Mouse (Mus musculus) heart, postnatal 25 days (tissue): ENCODE data around the gene Zfp655. TPM values are rescaled to one million over a fixed set of nuclear protein-coding genes. Genes with fewer than 3 reads are reported as not detected.
A peak's percentile ranks its signal among the peaks of the same experiment; 100 is the strongest.
"Not testable (repeated sequence)": the region's sequence is repeated elsewhere in the genome, so short reads cannot be mapped to it uniquely, and the experiment has no call there.

Experiments
- DNase-seq: peaks from one replicate; pipeline ENCODE4 v3.0.0; 2022; ENCODE audit warnings: low spot score
- intact Hi-C: fragments of 180-260 bp; cut with DNase I; formaldehyde crosslinking; loops from one replicate; pipeline ENCODE4 v1.15.1; 2025
- total RNA-seq, 2 experiments: library from RNA; stranded (reverse); gene quantifications; 2 replicates each; pipeline ENCODE4 v1.2.3; 2021

The Zfp655 gene
- total RNA-seq, 2 experiments from 2014 or later = 26.1 to 28.0 TPM

DNA sequence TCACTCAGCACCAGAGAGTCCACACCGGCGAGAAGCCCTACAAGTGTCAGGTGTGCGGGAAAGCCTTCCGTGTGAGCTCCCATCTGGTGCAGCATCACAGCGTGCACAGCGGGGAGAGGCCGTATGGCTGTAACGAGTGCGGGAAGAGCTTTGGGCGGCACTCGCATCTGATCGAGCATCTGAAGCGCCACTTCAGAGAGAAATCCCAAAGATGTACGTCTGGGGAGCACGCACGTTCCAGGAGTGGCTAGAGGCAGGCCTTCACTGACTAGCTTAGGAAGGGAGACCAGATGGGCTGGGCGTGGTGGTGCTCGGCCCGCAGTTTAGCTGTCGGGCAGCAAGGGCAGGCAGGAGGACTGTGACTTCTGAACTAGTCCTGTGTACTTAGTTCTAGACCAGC, 12.8 kb upstream of the Zfp655 start:
- no peak for DNase-seq
- intact Hi-C loops = no loop called here

DNA sequence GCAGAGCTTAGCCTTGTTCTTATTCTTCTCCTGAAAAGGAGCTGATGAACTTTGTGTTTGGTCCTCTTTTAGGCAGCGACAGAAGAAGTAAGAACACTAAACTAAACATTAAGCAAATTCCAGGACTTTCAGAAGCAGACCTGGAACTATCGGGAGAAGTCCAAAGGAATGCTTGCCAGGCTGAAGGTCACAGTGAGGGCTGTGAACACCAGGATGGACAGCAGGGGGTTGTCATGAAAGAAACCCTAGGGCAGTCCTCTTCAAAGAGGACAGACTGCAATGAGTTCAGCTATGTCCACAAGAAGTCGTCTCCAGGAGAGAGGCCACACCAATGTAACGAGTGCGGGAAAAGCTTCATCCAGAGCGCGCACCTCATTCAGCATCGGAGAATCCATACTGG, 11.5 kb upstream of the Zfp655 start:
- intact Hi-C loops = no loop called here
- no peak for DNase-seq

DNA sequence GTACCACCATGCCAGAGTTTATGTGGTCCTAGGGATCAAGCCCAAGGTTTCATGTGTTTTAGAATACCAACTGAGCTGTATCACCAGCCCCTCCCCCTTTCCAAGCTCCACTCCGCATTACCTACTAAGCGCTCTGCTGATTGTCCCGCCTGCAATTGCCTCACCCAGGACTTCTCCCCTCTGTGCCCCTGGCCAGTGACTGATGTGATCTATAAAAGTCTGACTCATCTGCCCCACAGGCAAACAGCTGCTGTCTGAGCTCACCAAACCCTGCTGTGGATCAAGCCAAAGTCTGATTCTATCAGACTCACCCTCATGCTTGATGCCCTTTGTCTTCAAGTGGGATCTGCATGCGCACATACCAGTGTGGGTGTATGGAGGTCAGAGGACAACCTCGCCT, 8.7 kb upstream of the Zfp655 start:
- no peak for DNase-seq
- intact Hi-C loops = no loop called here

DNA sequence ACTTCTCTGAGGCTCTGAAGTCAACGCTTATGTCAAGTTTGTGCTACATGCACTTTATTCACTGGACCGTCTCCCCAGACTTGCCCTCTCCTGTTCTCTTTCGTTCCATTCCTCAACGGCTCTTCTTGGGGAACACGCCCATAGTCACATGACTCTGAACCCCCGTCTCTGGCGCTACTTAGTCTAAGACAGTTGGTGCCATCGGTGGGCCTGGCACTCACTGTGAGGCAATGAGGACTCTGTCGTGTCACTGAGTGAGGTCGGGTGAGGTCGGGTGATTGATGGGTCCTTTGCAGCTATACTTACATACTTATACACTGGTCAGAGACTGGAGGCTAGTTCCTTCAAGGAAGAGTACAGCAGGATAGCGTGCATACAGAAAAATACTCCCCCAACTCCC, 8.1 kb upstream of the Zfp655 start:
- no peak for DNase-seq
- intact Hi-C loops = no loop called here

DNA sequence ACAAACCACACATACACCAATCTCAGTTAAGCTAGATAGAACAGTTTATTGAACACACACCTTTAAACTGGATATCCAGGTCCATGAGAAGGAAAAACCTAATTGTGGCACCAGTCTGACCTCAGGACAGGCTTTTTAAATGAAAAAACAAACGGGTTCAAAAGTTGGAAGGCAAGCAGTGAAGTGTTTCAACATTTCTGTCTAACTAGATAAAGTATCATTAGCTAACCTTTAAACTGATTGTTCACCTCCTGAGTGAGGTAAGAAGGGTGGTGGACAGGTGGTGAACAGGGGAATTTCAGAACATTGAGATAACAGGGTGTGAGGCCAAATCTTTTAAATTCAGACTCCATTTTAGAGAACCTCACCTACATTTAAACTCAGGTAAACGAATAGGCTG, 5.1 kb upstream of the Zfp655 start:
- DNase-seq = no peak
- intact Hi-C loops = no loop called here

DNA sequence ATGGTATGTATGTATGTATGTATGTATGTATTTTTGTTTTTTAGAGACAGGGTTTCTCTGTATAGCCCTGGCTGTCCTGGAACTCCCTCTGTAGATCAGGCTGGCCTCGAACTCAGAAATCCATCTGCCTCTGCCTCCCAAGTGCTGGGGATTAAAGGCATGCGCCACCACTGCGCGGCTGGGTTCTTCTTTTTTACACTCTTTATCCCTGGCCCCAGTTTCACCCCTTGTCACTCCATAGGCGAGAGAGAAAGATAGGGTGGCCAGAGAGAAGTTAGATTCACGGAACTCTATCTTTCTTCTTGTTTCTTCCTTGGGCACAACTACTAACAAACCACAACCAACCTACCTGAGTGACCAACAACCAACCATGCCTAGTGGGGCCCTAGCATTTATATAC, 2.2 kb upstream of the Zfp655 start:
- intact Hi-C loops = loop anchor here (2.0 kb wide), 1 partner anchor 24 kb away; the partner anchor contains the start of gene Zkscan5
- DNase-seq = not testable (repeated sequence)

DNA sequence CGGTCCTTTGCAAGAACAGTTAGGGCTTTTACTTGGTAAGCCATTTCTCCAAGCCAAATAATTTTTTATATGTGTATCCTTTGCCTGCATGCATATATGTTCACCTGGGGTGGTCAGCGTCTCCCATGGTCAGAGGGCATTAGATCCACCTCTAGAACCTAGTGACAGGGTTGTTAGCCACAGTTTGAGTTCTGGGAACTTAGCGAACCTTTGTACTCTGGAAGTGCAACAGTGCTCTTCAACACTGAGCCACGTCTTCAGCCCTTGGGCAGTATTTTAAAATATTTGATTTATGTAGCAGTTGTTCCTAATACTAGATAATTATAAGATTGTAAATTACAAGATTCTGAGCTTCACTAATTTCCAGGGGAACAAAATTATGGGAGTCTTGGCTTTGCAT, 874 bp upstream of the Zfp655 start:
- DNase-seq = no peak
- intact Hi-C loops = loop anchor here (5.0 kb wide), 2 partner anchors 38 to 52 kb away; partner anchors contain the start of genes Atp5j2 and Zscan25

DNA sequence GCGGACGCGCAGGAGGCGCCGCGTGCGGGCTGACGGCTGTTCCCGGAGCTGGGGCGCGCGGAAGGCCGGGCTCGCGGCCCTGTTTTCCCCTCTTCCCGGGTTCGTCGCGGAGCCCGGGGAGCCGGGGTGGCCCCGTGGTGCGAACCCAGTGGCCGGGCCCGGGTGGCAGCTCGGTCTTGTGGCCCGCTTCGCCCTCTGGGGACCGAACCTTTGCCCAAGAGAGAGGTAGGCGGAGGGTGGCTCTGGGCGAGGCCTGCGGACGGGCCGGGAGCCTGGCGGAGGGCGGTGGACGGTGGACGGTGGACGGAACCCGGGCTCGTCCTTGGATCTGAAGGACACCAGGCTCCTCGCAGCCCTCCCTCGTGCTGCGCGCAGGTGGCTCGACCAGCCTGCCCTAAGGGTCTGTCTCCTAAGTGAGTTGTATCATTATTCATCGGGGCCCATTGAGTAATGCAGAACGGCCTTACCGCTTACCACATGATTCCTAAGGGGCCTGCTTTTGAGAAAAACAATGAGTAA, 437 bp downstream of the Zfp655 start:
- DNase-seq = no peak
- intact Hi-C loops = loop anchor here (5.0 kb wide), 2 partner anchors 40 to 50 kb away; partner anchors contain the start of genes Atp5j2 and Zscan25

DNA sequence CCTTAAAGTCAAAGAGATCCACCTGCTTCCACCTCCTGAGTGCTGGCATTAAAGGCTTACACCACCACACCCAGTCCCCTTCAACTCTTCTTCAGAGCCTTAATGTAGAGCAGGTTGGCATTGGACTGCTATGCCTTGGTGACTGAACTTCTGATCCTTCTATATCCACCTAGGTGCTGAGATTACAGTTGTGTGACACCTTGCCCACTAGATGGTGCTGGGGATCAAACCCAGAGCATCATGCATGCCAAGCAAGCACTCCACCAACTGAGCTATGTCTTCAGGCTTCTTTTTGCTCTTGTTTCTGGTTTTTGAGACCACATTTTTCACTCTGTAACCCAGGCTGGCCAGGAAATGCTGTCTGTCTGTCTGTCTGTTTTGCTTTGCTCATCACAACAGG, 3.1 kb downstream of the Zfp655 start:
- DNase-seq = no peak
- intact Hi-C loops = loop anchor here (5.0 kb wide), 2 partner anchors 42 to 48 kb away; partner anchors contain the start of genes Atp5j2 and Zscan25

DNA sequence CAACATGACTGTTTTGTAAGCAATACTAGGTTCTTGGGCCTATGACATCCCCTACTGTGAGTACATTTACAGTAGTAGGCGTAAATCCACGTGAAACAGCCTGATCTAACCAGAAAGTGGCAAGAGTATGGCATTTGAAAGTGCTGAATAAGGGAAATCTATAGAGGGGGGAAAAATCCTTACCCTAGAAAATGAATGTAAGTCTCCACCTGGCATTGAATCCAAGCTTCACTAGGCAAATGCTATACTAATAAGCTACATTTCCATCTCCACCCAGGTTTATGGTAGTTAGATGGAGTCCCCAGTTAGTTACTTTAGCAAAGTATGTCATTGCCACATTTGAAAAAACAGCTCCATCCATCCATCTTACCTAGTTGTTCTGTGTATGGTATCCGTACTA, 18.0 kb downstream of the Zfp655 start:
- DNase-seq = no peak
- intact Hi-C loops = no loop called here

DNA sequence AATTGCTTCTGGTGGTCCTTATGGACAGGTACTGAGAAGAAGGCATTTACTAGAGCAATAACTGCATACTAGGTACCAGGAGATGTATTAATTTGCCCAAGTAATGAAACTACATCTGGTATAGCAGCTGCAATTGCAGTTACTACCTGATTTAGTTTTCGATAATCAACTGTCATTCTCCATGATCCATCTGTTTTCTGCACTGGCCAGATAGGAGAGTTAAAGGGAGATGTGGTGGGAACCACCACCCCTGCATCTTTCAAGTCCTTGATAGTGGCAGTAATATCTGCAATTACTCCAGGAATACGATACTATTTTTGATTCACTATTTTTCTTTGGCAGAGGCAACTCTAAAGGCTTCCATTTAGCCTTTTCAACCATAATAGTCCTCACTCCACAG, 42.1 kb downstream of the Zfp655 start:
- intact Hi-C loops, DNase-seq: not testable (repeated sequence)

DNA sequence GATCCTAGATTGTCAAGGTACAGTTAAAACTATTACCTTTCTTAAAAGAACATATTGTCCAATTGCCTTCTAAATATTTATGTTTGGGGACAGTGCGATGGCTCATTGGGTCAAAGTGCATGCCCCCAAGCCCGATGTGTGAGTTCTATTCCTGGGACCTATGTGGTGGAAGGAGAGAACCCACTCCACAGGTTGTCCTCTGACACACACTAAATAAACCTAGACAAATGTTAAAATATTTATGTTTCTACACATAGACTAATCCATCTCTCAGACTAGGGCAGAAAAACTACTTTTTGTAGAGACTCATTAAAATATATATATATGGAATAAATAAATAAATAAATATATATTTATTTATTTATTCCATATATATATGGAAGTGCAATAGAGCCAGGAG, 48.4 kb downstream of the Zfp655 start:
- intact Hi-C loops = loop anchor here (5.0 kb wide), 1 partner anchor 48 kb away; the partner anchor contains the start of gene Zfp655

DNA sequence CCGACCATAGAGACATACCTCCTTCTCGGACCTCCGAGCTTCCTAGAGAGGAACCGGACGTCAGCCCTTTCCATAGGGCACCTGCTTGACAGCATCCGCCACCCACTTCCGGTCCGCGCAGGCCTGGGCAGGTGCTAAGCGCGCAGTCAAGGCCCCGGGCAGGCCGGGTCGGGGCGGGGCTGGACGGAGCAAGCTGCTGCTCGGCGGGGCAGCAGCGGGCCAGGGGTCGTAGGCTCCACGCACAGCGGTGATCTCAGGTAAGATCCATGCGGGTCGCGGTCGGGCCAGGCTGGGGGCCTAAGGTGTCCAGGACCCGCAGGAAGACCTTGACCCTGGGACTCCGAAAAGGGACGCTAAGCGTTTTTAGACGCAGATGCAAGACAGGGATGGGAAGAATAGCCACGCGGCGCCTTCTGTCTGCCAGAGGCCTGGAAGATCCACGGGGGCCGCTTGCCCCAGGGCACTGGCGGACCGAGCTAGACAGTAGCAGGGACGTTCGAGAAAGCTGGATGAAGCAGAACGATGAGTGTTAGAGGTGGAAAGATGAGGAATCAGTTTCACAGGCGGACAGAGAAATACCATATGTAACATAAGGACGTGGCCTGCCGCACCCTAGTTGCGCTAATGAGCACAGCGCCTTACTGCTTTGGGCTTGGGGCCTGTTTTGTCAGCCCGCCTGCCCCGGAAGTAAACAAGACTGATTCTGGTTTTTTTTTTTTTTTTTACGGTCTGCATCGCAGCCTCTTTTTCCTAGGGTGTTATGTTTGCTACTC, 49.0 kb downstream of the Zfp655 start, which contains the start of gene Zscan25:
Gene Zscan25, plus strand, starts transcription at position 130 of the 773 bp plus-strand sequence.
- intact Hi-C loops = loop anchor here (5.0 kb wide), 1 partner anchor 48 kb away; the partner anchor contains the start of gene Zfp655
- peak; percentile 83 for DNase-seq

More for the DNA sequence above, 48.4 kb downstream of the Zfp655 start:
- no peak for DNase-seq

DNA sequence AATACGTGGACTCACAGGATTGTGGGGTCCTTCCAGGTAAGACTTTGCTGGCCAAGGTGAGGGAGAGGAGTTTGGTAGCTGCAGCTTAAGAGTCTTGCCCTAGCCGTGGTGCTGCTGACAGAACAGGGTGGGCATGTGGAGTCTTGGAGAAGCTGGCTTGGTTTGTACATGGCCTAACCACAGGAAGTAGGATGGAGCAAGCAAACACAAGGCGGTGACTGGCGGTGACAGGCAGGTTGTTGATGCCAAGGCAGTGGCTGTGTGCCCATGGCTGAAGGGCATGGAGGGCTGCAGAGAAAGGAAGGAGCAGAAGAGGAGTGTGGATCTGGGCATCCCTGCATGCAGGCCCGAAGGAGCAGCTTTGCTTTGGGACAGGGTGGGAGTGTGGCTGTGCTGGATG, 56.9 kb downstream of the Zfp655 start:
- intact Hi-C loops = no loop called here

DNA sequence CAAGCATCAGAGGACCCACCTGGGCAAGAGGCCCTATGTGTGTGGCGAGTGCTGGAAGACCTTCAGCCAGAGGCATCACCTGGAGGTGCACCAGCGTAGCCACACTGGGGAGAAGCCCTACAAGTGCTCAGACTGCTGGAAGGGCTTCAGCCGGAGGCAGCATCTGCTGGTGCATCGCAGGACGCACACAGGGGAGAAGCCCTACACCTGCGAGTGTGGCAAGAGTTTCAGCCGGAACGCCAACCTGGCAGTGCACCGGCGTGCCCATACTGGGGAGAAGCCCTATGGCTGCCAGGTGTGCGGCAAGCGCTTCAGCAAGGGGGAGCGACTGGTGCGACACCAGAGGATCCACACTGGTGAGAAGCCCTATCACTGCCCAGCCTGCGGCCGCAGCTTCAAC, 59.2 kb downstream of the Zfp655 start:
- intact Hi-C loops = no loop called here
- no peak for DNase-seq

More for the DNA sequence above, 56.9 kb downstream of the Zfp655 start:
- DNase-seq = no peak

DNA sequence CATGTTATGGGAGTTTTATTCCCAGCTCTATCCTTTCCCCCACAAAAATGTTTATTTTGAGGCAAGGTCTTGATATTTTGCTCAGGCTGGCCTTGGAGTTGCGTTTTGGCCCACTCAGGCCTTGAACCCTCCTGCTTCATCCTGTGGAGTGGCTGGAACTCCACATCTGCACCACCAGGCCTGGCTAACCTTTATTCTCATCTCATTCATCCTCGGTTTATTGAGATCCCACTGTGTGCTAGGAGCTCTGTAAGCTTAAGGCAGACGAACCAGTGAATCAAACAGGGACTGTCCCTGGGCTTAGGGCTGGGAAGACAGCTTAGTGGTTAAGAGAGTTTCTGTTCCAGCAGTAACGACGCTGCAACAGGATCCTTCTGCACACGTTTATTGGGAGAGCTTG, 60.9 kb downstream of the Zfp655 start:
- intact Hi-C loops = no loop called here
- no peak for DNase-seq

Other genes starting within 250 kb of the Zfp655 start
- not detected for gene Gm4871, start 199.0 kb upstream of the Zfp655 start, total RNA-seq
- gene 1700018F24Rik, start 188.7 kb upstream of the Zfp655 start, total RNA-seq = not detected
- gene Arpc1a, start 147.9 kb upstream of the Zfp655 start, total RNA-seq = 10 to 100 TPM; 56.8 to 68.1 TPM
- not detected for gene Kpna7, start 147.7 kb upstream of the Zfp655 start, total RNA-seq
- 10 to 100 TPM; 75.3 to 85.4 TPM for gene Arpc1b, start 117.5 kb upstream of the Zfp655 start, total RNA-seq
- 10 to 100 TPM; 37.8 to 40.3 TPM for gene Pdap1, start 91.5 kb upstream of the Zfp655 start, total RNA-seq
- gene Bud31, start 91.4 kb upstream of the Zfp655 start, total RNA-seq = 10 to 100 TPM; 53.5 to 62.6 TPM
- 10 to 100 TPM; 27.9 to 28.6 TPM for gene Ptcd1, start 64.6 kb upstream of the Zfp655 start, total RNA-seq
- gene Cpsf4, start 64.5 kb upstream of the Zfp655 start, total RNA-seq = 10 to 100 TPM in 1 of 2 experiments, 1 to 10 TPM in 1; 9.6 to 11.1 TPM
- 1,000 to 10,000 TPM; 1,052 to 1,137 TPM for gene Atp5j2, start 39.7 kb upstream of the Zfp655 start, total RNA-seq
- 1 to 10 TPM; 6.2 to 7.2 TPM for gene Zkscan14, start 29.8 kb upstream of the Zfp655 start, total RNA-seq
- 10 to 100 TPM in 1 of 2 experiments, 1 to 10 TPM in 1; 9.4 to 11.0 TPM for gene Zkscan5, start 27.2 kb upstream of the Zfp655 start, total RNA-seq
- gene Zscan25, start 48.8 kb downstream of the Zfp655 start, total RNA-seq = 10 to 100 TPM; 10.6 to 13.0 TPM
- gene Cyp3a57, start 113.6 kb downstream of the Zfp655 start, total RNA-seq = not detected
- not detected for gene Cyp3a16, start 238.0 kb downstream of the Zfp655 start, total RNA-seq